Mouse (Mus musculus) forebrain, embryonic 10.5 days (tissue): ENCODE data around the gene Nucb1. TPM values are rescaled to one million over a fixed set of nuclear protein-coding genes. Genes with fewer than 3 reads are reported as not detected.
A peak's percentile ranks its signal among the peaks of the same experiment; 100 is the strongest.
"Not testable (repeated sequence)": the region's sequence is repeated elsewhere in the genome, so short reads cannot be mapped to it uniquely, and the experiment has no call there.

Source experiments
- DNase-seq: peaks from one replicate; pipeline ENCODE4 v3.0.0-alpha.2; 2017; ENCODE audit warnings: low spot score; ENCODE audit errors: extremely low spot score
- H3K27ac ChIP-seq: fragments of 300-500 bp; sonication (generic); 2 replicates; pipeline ENCODE4 v1.5.1; 2016; ENCODE audit warnings: mild to moderate bottlenecking
- H3K27me3 ChIP-seq: fragments of 300-500 bp; sonication (generic); 2 replicates; pipeline ENCODE4 v1.6.1; 2016; ENCODE audit warnings: mild to moderate bottlenecking; ENCODE audit not compliant: poor library complexity, severe bottlenecking
- H3K36me3 ChIP-seq: fragments of 300-500 bp; sonication (generic); replicated peaks from 2 replicates; pipeline ENCODE4 v1.6.1; 2016; ENCODE audit warnings: mild to moderate bottlenecking, moderate library complexity
- H3K4me1 ChIP-seq: fragments of 300-500 bp; sonication (generic); 2 replicates; pipeline ENCODE4 v1.6.1; 2016
- H3K4me3 ChIP-seq: fragments of 300-500 bp; sonication (generic); 2 replicates; pipeline ENCODE4 v1.5.1; 2016; ENCODE audit warnings: mild to moderate bottlenecking, moderate library complexity
- H3K9me3 ChIP-seq: fragments of 300-500 bp; sonication (generic); 2 replicates; pipeline ENCODE4 v1.6.1; 2016; ENCODE audit warnings: mild to moderate bottlenecking, moderate library complexity
- WGBS: fragments of 180-500 bp; shearing (Covaris S2); methylation state at CpG from one replicate; pipeline ENCODE4 v1.1.7; 2016; 5-methylcytosine and 5-hydroxymethylcytosine counted together
- polyA plus RNA-seq: library from polyadenylated mRNA; unstranded; fragments of >200 nt; fragmentation: Nextera tagmentation; extraction: Ambion mirVana; gene quantifications from 2 replicates; pipeline ENCODE4 v1.2.1, GENCODE M21; 2016

Nucb1 gene
- polyA plus RNA-seq, 1 experiment from 2014 or later = 99.3 TPM

DNA sequence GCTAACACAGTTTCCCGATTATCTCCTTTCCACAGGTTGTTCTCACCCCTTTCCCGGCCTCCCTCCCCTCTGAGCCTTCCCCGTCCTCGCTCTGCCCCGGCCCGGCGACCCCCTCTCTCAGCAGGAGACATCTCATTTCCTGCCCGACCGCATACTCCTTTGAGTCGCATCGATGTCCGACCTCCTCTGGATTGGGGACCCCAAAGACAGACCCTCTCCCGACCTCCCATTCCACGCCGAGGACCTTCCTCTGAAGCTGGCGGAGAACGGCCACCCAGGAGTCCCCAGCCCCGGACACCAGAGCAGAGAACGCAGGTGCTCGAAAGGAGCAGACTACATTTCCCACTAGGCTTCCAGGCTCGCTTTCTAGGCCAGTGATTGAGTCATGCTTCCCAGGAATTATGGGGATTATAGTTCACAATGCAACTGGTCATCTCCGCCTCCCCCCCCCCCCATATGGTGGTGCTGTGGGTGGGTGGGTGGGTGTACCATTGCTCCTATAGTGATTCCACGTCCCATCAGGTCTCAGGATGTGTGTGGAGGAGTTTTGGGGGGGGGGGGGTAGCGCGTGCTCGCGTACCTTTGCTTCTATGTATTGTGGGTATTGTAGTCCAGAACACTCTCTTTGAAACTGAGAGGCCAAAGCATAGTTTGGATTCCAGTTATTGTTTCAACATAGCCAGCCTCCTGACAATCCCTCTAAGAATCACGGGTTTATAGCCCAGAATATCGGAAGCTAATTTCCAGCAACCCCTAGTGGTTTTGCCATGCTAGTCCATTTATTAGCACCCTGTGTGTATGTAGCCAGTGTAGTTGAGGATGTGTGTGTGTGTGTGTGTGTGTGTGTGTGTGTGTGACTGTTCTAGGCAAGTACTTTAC is 28.2 kb upstream of the Nucb1 start:
- Histone ChIP-seq H3K4me3 (peak overlapping the region; percentile 70), H3K27ac (peak overlapping the region; percentile 87), H3K27me3 (no peaks in the 10 kb centered on the region), H3K36me3 (no peaks in the 10 kb centered on the region), H3K4me1 (peaks cover 21% of the 10 kb centered on the region), H3K9me3 (no peaks in the 10 kb centered on the region)
- WGBS = 2% methylated on average over 29 of the region's 29 CpGs
- peak; percentile 66 for DNase-seq

- no peaks in the 10 kb centered on the region for H3K27me3 ChIP-seq
- peak overlapping the region; percentile 70 for H3K4me3 ChIP-seq
- no peaks in the 10 kb centered on the region for H3K36me3 ChIP-seq
- peaks cover 21% of the 10 kb centered on the region for H3K4me1 ChIP-seq
- WGBS = 82% methylated on average over 10 of the region's 10 CpGs
- no peaks in the 10 kb centered on the region for H3K9me3 ChIP-seq
- DNase-seq = no peak
- H3K27ac ChIP-seq = peak overlapping the region; percentile 87; the same call in 1 of the 2 replicates
Measured at GRCm38 (mm10) chr7:45537602-45538001, 27.4 kb upstream of the Nucb1 start.

DNA sequence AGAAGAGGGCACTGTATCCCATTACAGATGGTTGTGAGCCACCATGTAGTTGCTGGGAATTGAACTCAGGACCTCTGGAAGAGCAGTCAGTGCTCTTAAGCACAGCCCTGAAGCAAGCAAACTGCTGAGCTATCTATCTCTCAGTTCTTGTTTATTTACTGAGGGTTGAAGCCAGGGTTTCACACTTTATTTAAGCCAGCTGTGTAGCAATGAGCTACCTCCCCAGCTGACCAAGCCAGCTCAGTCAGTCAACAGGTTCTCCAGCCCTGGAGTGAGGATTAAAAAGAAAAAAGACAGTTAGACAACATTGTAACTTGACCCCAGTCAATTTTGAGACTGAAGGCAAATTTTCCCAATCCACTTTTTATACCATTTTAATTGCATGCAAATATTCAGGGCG is 25.5 kb upstream of the Nucb1 start:
- Histone ChIP-seq H3K27me3 (no peaks in the 10 kb centered on the region), H3K9me3 (no peaks in the 10 kb centered on the region), H3K36me3 (no peaks in the 10 kb centered on the region), H3K4me3 (no peak overlapping the region), H3K27ac (no peak overlapping the region), H3K4me1 (peaks cover 23% of the 10 kb centered on the region)
- no peak for DNase-seq
- WGBS = 73% methylated on average over 1 of the region's 1 CpGs

- 90% methylated on average over 2 of the region's 2 CpGs for WGBS
- no peaks in the 10 kb centered on the region for H3K36me3 ChIP-seq
- H3K9me3 ChIP-seq = no peaks in the 10 kb centered on the region
- H3K4me3 ChIP-seq = no peak overlapping the region
- no peak for DNase-seq
- H3K27ac ChIP-seq = peak overlapping the region; percentile 62; the same call in 1 of the 2 replicates
- H3K27me3 ChIP-seq = no peaks in the 10 kb centered on the region
- H3K4me1 ChIP-seq = peaks cover 21% of the 10 kb centered on the region
Measured at GRCm38 (mm10) chr7:45530643-45531042, 20.4 kb upstream of the Nucb1 start.

GRCm38 (mm10) chr7:45529461-45529860 is 19.3 kb upstream of the Nucb1 start:
- Histone ChIP-seq H3K4me3 (no peak overlapping the region), H3K36me3 (peaks cover 4% of the 10 kb centered on the region), H3K27me3 (no peaks in the 10 kb centered on the region), H3K9me3 (no peaks in the 10 kb centered on the region), H3K27ac (peak overlapping the region; percentile 12; the same call in 1 of the 2 replicates), H3K4me1 (peaks cover 32% of the 10 kb centered on the region)
- WGBS = 30% methylated on average over 6 of the region's 6 CpGs
- no peak for DNase-seq

DNA sequence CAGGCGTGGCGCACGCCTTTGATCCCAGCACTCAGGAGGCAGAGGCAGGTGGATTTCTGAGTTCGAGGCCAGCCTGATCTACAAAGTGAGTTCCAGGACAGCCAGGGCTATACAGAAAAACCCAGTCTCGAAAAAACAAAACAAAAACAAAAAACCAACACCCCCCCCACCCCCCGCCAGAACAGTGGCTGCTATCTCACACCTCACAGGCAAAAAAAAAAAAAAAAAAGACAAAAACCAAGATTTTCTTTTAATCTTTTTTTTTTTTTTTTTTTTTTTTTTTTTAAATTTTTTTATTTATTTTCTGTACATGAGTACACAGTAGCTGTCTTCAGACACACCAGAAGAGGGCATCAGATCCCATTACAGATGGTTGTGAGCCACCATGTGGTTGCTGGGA is 17.0 kb upstream of the Nucb1 start:
- Histone ChIP-seq H3K4me1 (peaks cover 50% of the 10 kb centered on the region), H3K36me3 (peaks cover 20% of the 10 kb centered on the region)
- not testable (repeated sequence) for H3K27me3 ChIP-seq, DNase-seq, H3K27ac ChIP-seq, H3K4me3 ChIP-seq, H3K9me3 ChIP-seq
- 88% methylated on average over 6 of the region's 6 CpGs for WGBS

DNA sequence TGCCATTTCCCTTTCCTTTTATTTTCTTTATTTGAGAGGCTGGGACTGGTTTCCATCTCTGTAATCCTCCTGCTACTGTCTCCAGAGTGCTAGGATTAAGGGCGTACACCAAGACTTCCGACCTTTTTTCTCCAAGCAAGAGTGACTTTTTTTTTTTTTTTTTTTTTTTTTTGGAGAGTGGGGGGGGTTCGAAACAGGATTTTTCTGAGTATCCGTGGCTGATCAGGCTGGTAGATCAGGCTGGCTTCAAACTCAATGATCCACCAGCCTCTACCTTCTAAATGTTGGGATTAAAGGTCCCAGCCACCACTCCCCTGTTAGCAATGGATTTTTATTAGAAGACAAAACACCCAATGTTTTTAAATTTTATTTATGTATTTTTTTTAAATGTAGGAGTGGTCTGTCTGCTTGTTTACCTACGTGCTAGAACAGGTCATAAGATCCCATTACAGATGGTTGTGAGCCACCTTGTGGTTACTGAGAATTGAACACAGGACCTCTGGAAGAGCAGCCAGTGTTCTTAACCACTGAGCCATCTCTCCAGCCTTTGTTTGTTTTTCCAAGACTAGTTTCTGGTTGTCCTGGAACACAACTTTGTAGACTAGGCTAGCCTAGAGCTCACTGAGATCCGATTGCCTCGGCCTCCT is 16.4 kb upstream of the Nucb1 start:
- Histone ChIP-seq H3K4me3 (peak overlapping the region; percentile 91), H3K27ac (peak overlapping the region; percentile 94), H3K36me3 (peaks cover 20% of the 10 kb centered on the region), H3K4me1 (peaks cover 54% of the 10 kb centered on the region), H3K27me3 (no peaks in the 10 kb centered on the region), H3K9me3 (no peaks in the 10 kb centered on the region)
- 24% methylated on average over 7 of the region's 7 CpGs for WGBS
- no peak for DNase-seq

DNA sequence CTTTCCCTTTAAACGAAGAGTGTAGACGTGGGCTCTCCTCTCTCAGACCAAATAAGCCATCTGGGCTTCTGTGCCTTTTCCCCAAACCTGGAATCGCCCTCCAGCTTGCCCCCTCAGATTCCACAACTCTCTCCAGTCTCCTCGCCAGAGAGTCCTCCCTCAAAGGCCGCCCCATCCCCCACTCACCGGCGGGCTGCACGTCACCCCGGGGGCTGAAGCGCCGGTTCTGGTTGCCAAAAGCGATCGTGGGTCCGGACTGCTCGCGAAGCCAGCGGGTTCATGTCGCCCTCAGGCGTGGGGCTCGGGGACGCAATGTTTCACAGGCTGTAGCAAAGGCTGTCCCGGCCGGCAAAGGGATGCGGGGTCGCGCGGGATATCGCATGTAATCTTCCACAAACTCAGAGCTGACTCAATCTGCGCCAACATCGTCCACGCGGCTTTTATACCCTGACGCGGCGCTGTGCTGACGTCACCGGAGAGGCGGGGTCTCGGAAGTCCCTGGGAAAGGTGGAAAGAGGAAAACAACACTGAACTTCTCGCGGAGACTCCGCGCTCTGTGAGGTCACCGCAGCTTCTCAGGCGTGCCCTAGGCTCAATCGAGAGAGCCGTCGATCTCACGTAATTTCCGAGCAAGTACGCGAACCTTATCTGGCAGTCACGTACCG is 15.7 kb upstream of the Nucb1 start, which contains the start of the genes Ppp1r15a and Plekha4:
Gene Ppp1r15a (minus strand): TSS at position 460 of the 665 bp plus-strand sequence.
Gene Plekha4 (plus strand): TSS at position 522 of the 665 bp plus-strand sequence.
- Histone ChIP-seq H3K36me3 (peaks cover 20% of the 10 kb centered on the region), H3K9me3 (no peaks in the 10 kb centered on the region), H3K4me3 (peak within 1 kb of the TSS; percentile 91), H3K27me3 (no peaks in the 10 kb centered on the region), H3K4me1 (peaks cover 59% of the 10 kb centered on the region), H3K27ac (peak within 1 kb of the TSS; percentile 94)
- peak; percentile 97 for DNase-seq
- WGBS = under 1% methylated on average over 54 of the region's 54 CpGs

GRCm38 (mm10) chr7:45524841-45525621 is 14.8 kb upstream of the Nucb1 start:
- Histone ChIP-seq H3K4me1 (peaks cover 50% of the 10 kb centered on the region), H3K27me3 (no peaks in the 10 kb centered on the region), H3K9me3 (no peaks in the 10 kb centered on the region), H3K27ac (peak overlapping the region; percentile 94), H3K4me3 (peak overlapping the region; percentile 91), H3K36me3 (peaks cover 20% of the 10 kb centered on the region)
- DNase-seq = peak; percentile 25
- WGBS = 43% methylated on average over 12 of the region's 12 CpGs

- 86% methylated on average over 13 of the region's 13 CpGs for WGBS
- Histone ChIP-seq H3K27me3 (no peaks in the 10 kb centered on the region), H3K36me3 (peaks cover 20% of the 10 kb centered on the region), H3K27ac (no peak overlapping the region), H3K9me3 (no peaks in the 10 kb centered on the region), H3K4me1 (peaks cover 47% of the 10 kb centered on the region), H3K4me3 (peak overlapping the region; percentile 30)
- DNase-seq = no peak
Measured at GRCm38 (mm10) chr7:45523678-45524170, 13.5 kb upstream of the Nucb1 start.

DNA sequence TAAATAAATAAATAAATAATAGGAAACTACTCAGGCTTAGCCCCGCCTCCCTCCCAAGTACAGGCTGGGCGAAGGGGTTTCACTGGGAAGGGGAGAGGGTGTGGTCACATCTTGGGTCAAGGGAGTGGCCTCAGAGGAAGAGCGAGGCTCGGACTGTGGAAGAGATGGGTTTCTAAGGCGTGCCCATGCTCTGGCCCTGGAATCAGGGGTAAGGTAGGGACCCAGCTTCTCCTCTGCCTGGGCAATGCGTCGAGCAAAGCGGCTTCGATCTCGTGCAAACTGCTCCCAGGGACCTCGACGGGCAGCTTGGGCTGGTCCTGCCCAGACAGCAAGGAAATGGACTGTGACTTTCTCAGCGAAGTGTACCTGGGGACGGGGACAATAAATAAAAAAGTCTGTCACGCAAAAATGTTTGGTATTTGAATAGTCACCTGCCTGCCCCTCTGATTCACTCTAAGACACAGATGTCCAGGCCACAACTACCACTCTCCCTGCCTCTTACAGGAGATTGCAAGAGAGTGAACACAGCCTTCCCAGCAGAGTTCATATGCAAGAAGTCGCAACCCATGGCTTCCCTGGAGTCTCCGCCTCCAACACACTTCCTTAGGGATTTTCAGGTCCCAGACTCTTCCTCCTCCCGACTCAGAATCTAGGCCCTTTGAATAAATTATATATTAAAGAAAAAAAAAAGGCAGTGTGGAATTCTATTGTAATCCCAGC is 12.9 kb upstream of the Nucb1 start:
- no peaks in the 10 kb centered on the region for H3K27me3 ChIP-seq
- H3K4me3 ChIP-seq = peak overlapping the region; percentile 30
- H3K36me3 ChIP-seq = peaks cover 20% of the 10 kb centered on the region
- peaks cover 47% of the 10 kb centered on the region for H3K4me1 ChIP-seq
- H3K27ac ChIP-seq = no peak overlapping the region
- WGBS = 79% methylated on average over 18 of the region's 18 CpGs
- DNase-seq = no peak
- H3K9me3 ChIP-seq = no peaks in the 10 kb centered on the region
